Mouse (Mus musculus) stomach, postnatal 0 days (tissue): ENCODE results near the gene Naaladl2. TPM values are rescaled to one million over a fixed set of nuclear protein-coding genes. Genes with fewer than 3 reads are reported as not detected.

ENCODE experiments used
- ATAC-seq: fragments of 200-750 bp; cut with Nextera tagmentation; 2 replicates; pipeline ENCODE4 v1.8.0; 2017; ENCODE audit not compliant: low FRiP score, low TSS enrichment
- DNase-seq: peaks from one replicate; pipeline ENCODE4 v3.0.0-alpha.2; 2016; ENCODE audit warnings: low spot score
- H3K27ac ChIP-seq: fragments of 300-500 bp; sonication (generic); replicated peaks from 2 replicates; pipeline ENCODE4 v1.5.1; 2014; ENCODE audit warnings: mild to moderate bottlenecking, control low read depth
- H3K27me3 ChIP-seq: fragments of 300-500 bp; sonication (generic); 2 replicates; pipeline ENCODE4 v1.6.1; 2014; ENCODE audit warnings: low read length; ENCODE audit not compliant: control insufficient read depth, insufficient read depth
- H3K36me3 ChIP-seq: fragments of 300-500 bp; sonication (generic); 2 replicates; pipeline ENCODE4 v1.6.1; 2014; ENCODE audit warnings: low read length, mixed read lengths; ENCODE audit not compliant: control insufficient read depth, insufficient read depth
- H3K4me1 ChIP-seq: fragments of 300-500 bp; sonication (generic); replicated peaks from 2 replicates; pipeline ENCODE4 v1.6.1; 2014; ENCODE audit warnings: antibody characterized with exemption; ENCODE audit not compliant: control insufficient read depth, insufficient read depth
- H3K4me2 ChIP-seq: fragments of 300-500 bp; sonication (generic); replicated peaks from 2 replicates; pipeline ENCODE4 v1.6.1; 2014; ENCODE audit warnings: low read depth, mild to moderate bottlenecking, control low read depth, moderate library complexity
- H3K4me3 ChIP-seq: fragments of 300-500 bp; sonication (generic); 2 replicates; pipeline ENCODE4 v1.5.1; 2014; ENCODE audit warnings: low read depth, low read length, control low read depth
- H3K9ac ChIP-seq: fragments of 300-500 bp; sonication (generic); 2 replicates; pipeline ENCODE4 v1.6.1; 2014; ENCODE audit warnings: mild to moderate bottlenecking, low read length, control low read depth, mixed read lengths
- H3K9me3 ChIP-seq: fragments of 300-500 bp; sonication (generic); 2 replicates; pipeline ENCODE4 v1.6.1; 2016; ENCODE audit warnings: low read length; ENCODE audit not compliant: control insufficient read depth
- CTCF ChIP-seq: IDR thresholded peaks from 2 replicates; pipeline ENCODE4 v1.5.1; 2016; ENCODE audit warnings: antibody characterized with exemption, low read depth, mild to moderate bottlenecking, moderate library complexity
- EP300 ChIP-seq: optimal IDR thresholded peaks from 2 replicates; pipeline ENCODE3; 2016; ENCODE audit warnings: antibody characterized with exemption
- WGBS: fragments of 180-500 bp; shearing (Covaris S2); extraction: QIAGEN DNeasy Blood & Tissue Kit; methylation state at CpG from one replicate; pipeline ENCODE4 v1.1.7; 2014; 5-methylcytosine and 5-hydroxymethylcytosine counted together
- polyA plus RNA-seq: library from polyadenylated mRNA; unstranded; fragments of >200 nt; fragmentation: Nextera tagmentation; extraction: Ambion mirVana; gene quantifications from 2 replicates; pipeline ENCODE4 v1.2.1, GENCODE M21; 2015

The Naaladl2 gene
- polyA plus RNA-seq, 1 experiment from 2014 or later, result 5.9 TPM

DNA sequence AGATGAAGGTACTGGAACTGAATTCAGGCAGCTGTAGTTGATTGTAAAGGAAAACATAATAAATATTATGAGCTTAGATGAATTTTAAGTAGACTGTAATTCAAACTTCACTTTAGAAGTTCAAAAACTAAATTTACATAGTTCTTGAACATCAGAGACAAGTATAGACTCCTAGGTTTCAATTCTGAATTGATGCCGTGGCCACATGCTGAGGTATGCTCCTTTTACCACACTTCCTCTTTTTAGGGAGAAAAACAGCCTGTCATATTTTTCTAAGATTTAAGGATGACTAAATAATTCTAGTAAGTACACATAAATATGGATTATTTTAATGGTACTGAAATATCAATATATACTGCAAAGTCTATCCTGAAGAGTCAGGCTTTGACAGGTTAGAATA, 1142.3 kb downstream of the Naaladl2 start:
- Histone ChIP-seq H3K4me2 (no peak overlapping the region), H3K36me3 (no peaks in the 10 kb centered on the region), H3K4me3 (no peak overlapping the region), H3K4me1 (no peaks in the 10 kb centered on the region), H3K9me3 (no peaks in the 10 kb centered on the region), H3K9ac (no peak overlapping the region), H3K27ac (no peak overlapping the region), H3K27me3 (no peaks in the 10 kb centered on the region)
- DNase-seq (no peak), ATAC-seq (no peak)
- no peak for TF ChIP-seq CTCF
- TF ChIP-seq EP300, result no peak
- 86% methylated on average over 1 of the region's 1 CpGs for WGBS

- no peak for DNase-seq
- no peak overlapping the region for H3K27ac ChIP-seq
- no peaks in the 10 kb centered on the region for H3K36me3 ChIP-seq
These were observed 1170.3 kb downstream of the Naaladl2 start for GRCm38 (mm10) chr3:23973727-23974126.

GRCm38 (mm10) chr3:23972747-23973667, 1171.1 kb downstream of the Naaladl2 start:
- TF ChIP-seq EP300, result no peak
- TF ChIP-seq CTCF, result no peak
- no peak overlapping the region for H3K4me2 ChIP-seq
- ATAC-seq (no peak), DNase-seq (no peak)
- H3K4me1 ChIP-seq, result no peaks in the 10 kb centered on the region
- H3K9ac ChIP-seq, result no peak overlapping the region
- no peaks in the 10 kb centered on the region for H3K36me3 ChIP-seq
- no peak overlapping the region for H3K27ac ChIP-seq
- no peak overlapping the region for H3K4me3 ChIP-seq
- 63% methylated on average over 4 of the region's 4 CpGs for WGBS
- no peaks in the 10 kb centered on the region for H3K9me3 ChIP-seq
- H3K27me3 ChIP-seq, result no peaks in the 10 kb centered on the region

More at GRCm38 (mm10) chr3:23973727-23974126, 1170.3 kb downstream of the Naaladl2 start:
- no peak for TF ChIP-seq CTCF
- TF ChIP-seq EP300, result no peak
- no peak for ATAC-seq
- H3K9ac ChIP-seq, result no peak overlapping the region
- H3K4me2 ChIP-seq, result no peak overlapping the region
- WGBS, result 51% methylated on average over 1 of the region's 1 CpGs
- H3K4me1 ChIP-seq, result no peaks in the 10 kb centered on the region
- no peaks in the 10 kb centered on the region for H3K9me3 ChIP-seq
- no peak overlapping the region for H3K4me3 ChIP-seq
- H3K27me3 ChIP-seq, result no peaks in the 10 kb centered on the region

DNA sequence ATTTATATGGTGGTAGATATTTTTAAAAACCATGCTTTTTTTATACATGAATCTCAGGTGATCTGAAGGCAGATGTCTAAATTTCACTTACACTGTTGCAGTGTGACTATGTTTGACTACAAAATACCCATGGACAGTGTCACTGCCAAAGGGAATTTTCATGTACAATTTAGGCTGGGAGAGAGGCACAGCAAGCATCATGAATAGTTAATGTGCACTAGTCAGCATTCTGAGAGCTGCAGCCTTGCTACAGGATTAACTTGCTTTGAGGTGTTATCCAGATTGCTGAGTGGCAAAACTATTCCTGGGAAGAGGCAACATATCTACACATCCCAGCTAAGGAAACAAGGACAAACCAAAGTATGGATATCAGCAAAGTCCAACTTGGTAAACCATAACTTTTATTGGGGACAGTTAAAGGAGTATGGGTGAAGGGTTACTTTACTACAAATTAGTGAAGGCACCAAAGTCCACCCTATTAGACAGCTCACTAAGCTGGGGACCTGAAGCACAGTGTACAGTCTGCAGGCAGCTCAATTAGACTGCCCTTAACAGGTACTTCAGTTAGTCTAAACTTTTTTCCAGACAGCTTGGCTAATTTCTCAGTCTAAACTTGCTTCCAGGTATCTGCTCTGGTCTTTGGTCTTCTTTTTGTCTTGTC, 1181.0 kb downstream of the Naaladl2 start:
- Histone ChIP-seq H3K4me1 (no peaks in the 10 kb centered on the region), H3K36me3 (no peaks in the 10 kb centered on the region), H3K27me3 (no peaks in the 10 kb centered on the region), H3K9me3 (no peaks in the 10 kb centered on the region), H3K9ac (no peak overlapping the region), H3K4me3 (no peak overlapping the region), H3K4me2 (no peak overlapping the region), H3K27ac (no peak overlapping the region)
- ATAC-seq (no peak), DNase-seq (no peak)
- TF ChIP-seq EP300 (no peak), CTCF (no peak)

- H3K27ac ChIP-seq, result no peak overlapping the region
- TF ChIP-seq CTCF (no peak), EP300 (no peak)
- no peak overlapping the region for H3K9ac ChIP-seq
- H3K4me2 ChIP-seq, result no peak overlapping the region
- no peaks in the 10 kb centered on the region for H3K27me3 ChIP-seq
- no peak for ATAC-seq
- no peak for DNase-seq
- H3K4me1 ChIP-seq, result no peaks in the 10 kb centered on the region
- no peaks in the 10 kb centered on the region for H3K9me3 ChIP-seq
- no peaks in the 10 kb centered on the region for H3K36me3 ChIP-seq
- WGBS, result 63% methylated on average over 2 of the region's 2 CpGs
- H3K4me3 ChIP-seq, result no peak overlapping the region
These were observed 1197.9 kb downstream of the Naaladl2 start for GRCm38 (mm10) chr3:23946182-23946581.

DNA sequence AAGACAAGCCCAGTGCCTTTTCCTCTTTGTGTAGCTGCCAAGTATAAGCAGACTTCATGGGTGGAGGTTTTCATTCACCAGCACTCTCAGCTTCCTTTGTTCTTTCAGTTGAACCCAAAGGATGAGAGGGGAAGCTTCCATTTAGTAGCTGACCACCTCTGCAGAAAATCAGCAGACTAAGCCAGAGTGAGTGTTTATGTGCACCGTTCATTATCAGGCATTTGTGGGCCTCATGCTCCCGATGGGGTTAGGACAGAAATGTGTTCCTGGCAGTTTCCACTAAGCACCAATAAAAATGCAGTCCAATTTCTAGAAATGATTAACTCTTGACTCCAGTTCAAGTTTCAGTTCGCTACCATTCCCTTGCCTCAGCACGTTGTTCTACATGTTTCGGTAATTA, 1206.8 kb downstream of the Naaladl2 start:
- no peak overlapping the region for H3K4me3 ChIP-seq
- H3K27ac ChIP-seq, result no peak overlapping the region
- H3K4me1 ChIP-seq, result no peaks in the 10 kb centered on the region
- no peaks in the 10 kb centered on the region for H3K27me3 ChIP-seq
- ATAC-seq (no peak), DNase-seq (no peak)
- no peak overlapping the region for H3K9ac ChIP-seq
- H3K4me2 ChIP-seq, result no peak overlapping the region
- no peak for TF ChIP-seq CTCF
- no peak for TF ChIP-seq EP300
- H3K36me3 ChIP-seq, result no peaks in the 10 kb centered on the region
- H3K9me3 ChIP-seq, result no peaks in the 10 kb centered on the region
- WGBS, result 43% methylated on average over 5 of the region's 5 CpGs
